Mouse (Mus musculus) embryonic facial prominence, embryonic 11.5 days (tissue): ENCODE data around the gene Slc2a9. TPM values are rescaled to one million over a fixed set of nuclear protein-coding genes. Genes with fewer than 3 reads are reported as not detected.
A peak's percentile ranks its signal among the peaks of the same experiment; 100 is the strongest.

Experiments
- ATAC-seq: fragments of 200-750 bp; cut with Nextera tagmentation; replicated peaks from 2 replicates; pipeline ENCODE4 v1.8.0; 2017; ENCODE audit warnings: low read depth; ENCODE audit not compliant: insufficient number of reproducible peaks, low FRiP score, low TSS enrichment
- DNase-seq: peaks from one replicate; pipeline ENCODE4 v3.0.0-alpha.2; 2015; ENCODE audit warnings: low spot score
- H3K27ac ChIP-seq: fragments of 300-500 bp; sonication (generic); replicated peaks from 2 replicates; pipeline ENCODE4 v1.5.1; 2014; ENCODE audit warnings: mild to moderate bottlenecking, low read depth, low read length, control low read depth
- H3K27me3 ChIP-seq: fragments of 300-500 bp; sonication (generic); 2 replicates; pipeline ENCODE4 v1.6.1; 2014; ENCODE audit warnings: mild to moderate bottlenecking, low read length, moderate library complexity, mixed read lengths; ENCODE audit not compliant: control insufficient read depth, insufficient read depth
- H3K36me3 ChIP-seq: fragments of 300-500 bp; sonication (generic); replicated peaks from 2 replicates; pipeline ENCODE4 v1.6.1; 2014; ENCODE audit warnings: low read depth, mild to moderate bottlenecking, low read length, moderate library complexity, mixed read lengths; ENCODE audit not compliant: control insufficient read depth, insufficient read depth
- H3K4me1 ChIP-seq: fragments of 300-500 bp; sonication (generic); 2 replicates; pipeline ENCODE4 v1.6.1; 2014; ENCODE audit warnings: low read length, mixed read lengths; ENCODE audit not compliant: control insufficient read depth, insufficient read depth
- H3K4me2 ChIP-seq: fragments of 300-500 bp; sonication (generic); 2 replicates; pipeline ENCODE4 v1.6.1; 2014; ENCODE audit warnings: low read depth, mild to moderate bottlenecking, control low read depth, low read length, moderate library complexity
- H3K4me3 ChIP-seq: fragments of 300-500 bp; sonication (generic); 2 replicates; pipeline ENCODE4 v1.5.1; 2014; ENCODE audit warnings: low read depth, low read length, control low read depth
- H3K9ac ChIP-seq: fragments of 300-500 bp; sonication (generic); replicated peaks from 2 replicates; pipeline ENCODE4 v1.6.1; 2014; ENCODE audit warnings: mild to moderate bottlenecking, control low read depth, low read length
- H3K9me3 ChIP-seq: fragments of 300-500 bp; sonication (generic); replicated peaks from 2 replicates; pipeline ENCODE4 v1.6.1; 2016; ENCODE audit warnings: mild to moderate bottlenecking, low read length, inconsistent platforms, mixed read lengths; ENCODE audit not compliant: control insufficient read depth
- WGBS: fragments of 180-500 bp; shearing (Covaris S2); extraction: QIAGEN DNeasy Blood & Tissue Kit; methylation state at CpG from one replicate; pipeline ENCODE4 v1.1.7; 2014; 5-methylcytosine and 5-hydroxymethylcytosine counted together
- polyA plus RNA-seq: library from polyadenylated mRNA; unstranded; fragments of >200 nt; fragmentation: Nextera tagmentation; extraction: Ambion mirVana; gene quantifications from 2 replicates; pipeline ENCODE4 v1.2.1, GENCODE M21; 2014

The Slc2a9 gene
- polyA plus RNA-seq, 1 experiment from 2014 or later = 0.46 TPM

DNA sequence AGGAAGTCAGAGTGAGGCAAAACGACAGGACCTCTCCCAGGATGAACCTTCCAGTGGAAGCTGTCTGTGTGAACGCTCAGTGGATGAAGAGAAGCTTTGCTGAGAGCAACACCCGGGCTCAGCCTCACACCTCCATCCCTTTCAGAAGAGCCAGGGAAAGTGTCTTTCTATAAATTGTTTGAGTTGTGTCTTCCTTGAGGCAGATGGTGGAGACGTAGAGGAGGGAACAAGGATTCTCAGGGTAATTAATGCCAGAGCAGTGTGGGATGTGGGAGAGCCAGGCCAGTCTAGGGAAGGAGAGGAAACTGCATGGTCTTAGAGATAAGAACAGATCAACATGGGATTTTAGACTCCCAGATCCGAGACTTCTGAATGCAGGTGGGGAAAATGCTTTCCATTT is 75.2 kb downstream of the Slc2a9 start:
- Histone ChIP-seq H3K36me3 (no peaks in the 10 kb centered on the region), H3K4me2 (no peak overlapping the region), H3K4me3 (no peak overlapping the region), H3K27ac (no peak overlapping the region), H3K9me3 (no peaks in the 10 kb centered on the region), H3K9ac (no peak overlapping the region), H3K4me1 (no peaks in the 10 kb centered on the region), H3K27me3 (no peaks in the 10 kb centered on the region)
- ATAC-seq (no peak), DNase-seq (no peak)
- WGBS = 71% methylated on average over 5 of the region's 5 CpGs

DNA sequence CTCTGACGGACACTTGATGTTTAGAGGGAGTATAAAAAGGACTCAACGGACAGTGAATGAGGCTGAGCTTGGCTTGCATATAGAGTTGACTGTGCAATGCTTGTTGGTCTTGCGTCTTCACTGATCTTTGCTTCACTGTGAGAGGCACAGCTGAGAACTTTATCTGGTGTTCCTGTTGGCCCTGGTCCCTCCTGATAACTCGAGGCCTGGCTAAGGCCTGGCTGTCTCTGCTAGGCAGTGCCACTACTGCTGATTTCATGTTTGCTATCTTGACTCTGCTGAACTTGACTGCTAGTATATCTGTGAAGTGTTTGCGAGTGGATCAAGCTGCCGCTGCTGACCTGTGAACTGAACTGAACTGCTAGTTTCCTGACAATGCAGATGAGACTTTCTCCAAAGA is 77.4 kb downstream of the Slc2a9 start:
- Histone ChIP-seq H3K36me3 (no peaks in the 10 kb centered on the region), H3K4me1 (no peaks in the 10 kb centered on the region), H3K9me3 (no peaks in the 10 kb centered on the region), H3K4me2 (no peak overlapping the region), H3K4me3 (no peak overlapping the region), H3K27me3 (no peaks in the 10 kb centered on the region), H3K27ac (no peak overlapping the region), H3K9ac (no peak overlapping the region)
- WGBS = 85% methylated on average over 6 of the region's 6 CpGs
- DNase-seq (no peak), ATAC-seq (0 out of 2 replicates have a peak, but pooled peaks have one; percentile 14)

- Histone ChIP-seq H3K4me2 (no peak overlapping the region), H3K36me3 (no peaks in the 10 kb centered on the region), H3K4me3 (no peak overlapping the region), H3K4me1 (no peaks in the 10 kb centered on the region), H3K9ac (no peak overlapping the region), H3K9me3 (no peaks in the 10 kb centered on the region), H3K27me3 (no peaks in the 10 kb centered on the region), H3K27ac (no peak overlapping the region)
- no peak for DNase-seq
- 0 out of 2 replicates have a peak, but pooled peaks have one; percentile 56 for ATAC-seq
- 34% methylated on average over 4 of the region's 4 CpGs for WGBS
Measured at GRCm38 (mm10) chr5:38422426-38422825, 80.5 kb downstream of the Slc2a9 start.

- Histone ChIP-seq H3K9me3 (no peaks in the 10 kb centered on the region), H3K4me2 (no peak overlapping the region)
Measured at GRCm38 (mm10) chr5:38418799-38419198, 84.1 kb downstream of the Slc2a9 start.

GRCm38 (mm10) chr5:38403612-38404011 is 99.3 kb downstream of the Slc2a9 start:
- Histone ChIP-seq H3K27me3 (no peaks in the 10 kb centered on the region), H3K9ac (no peak overlapping the region), H3K4me1 (no peaks in the 10 kb centered on the region), H3K9me3 (no peaks in the 10 kb centered on the region), H3K36me3 (no peaks in the 10 kb centered on the region), H3K27ac (no peak overlapping the region), H3K4me2 (no peak overlapping the region), H3K4me3 (no peak overlapping the region)
- ATAC-seq (no peak), DNase-seq (no peak)
- 47% methylated on average over 3 of the region's 3 CpGs for WGBS

More at GRCm38 (mm10) chr5:38418799-38419198, 84.1 kb downstream of the Slc2a9 start:
- DNase-seq (no peak), ATAC-seq (no peak)
- Histone ChIP-seq H3K4me1 (no peaks in the 10 kb centered on the region), H3K27me3 (no peaks in the 10 kb centered on the region), H3K4me3 (no peak overlapping the region), H3K9ac (no peak overlapping the region), H3K36me3 (no peaks in the 10 kb centered on the region), H3K27ac (no peak overlapping the region)
- WGBS = 90% methylated on average over 6 of the region's 6 CpGs

DNA sequence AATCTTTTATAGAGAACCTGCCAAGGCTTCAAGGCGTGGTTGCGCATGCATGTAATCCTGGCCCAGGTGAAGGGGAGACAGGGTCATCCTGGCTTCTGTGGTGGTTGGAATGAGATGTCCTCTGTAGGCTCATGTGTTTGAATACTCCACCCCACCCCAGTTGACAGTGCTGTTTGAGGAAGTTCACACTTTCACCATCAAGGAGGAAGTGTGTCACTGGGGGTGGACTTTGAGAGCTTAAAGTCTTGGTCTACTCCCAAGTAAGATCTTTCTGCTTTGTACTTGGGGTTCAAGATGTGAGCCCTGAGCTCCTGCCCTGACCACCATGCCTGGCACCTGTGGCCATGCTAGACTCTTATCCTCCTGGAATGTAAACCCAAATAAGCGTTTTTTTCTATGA is 100.7 kb downstream of the Slc2a9 start:
- Histone ChIP-seq H3K9ac (no peak overlapping the region), H3K9me3 (no peaks in the 10 kb centered on the region), H3K4me2 (no peak overlapping the region), H3K27ac (no peak overlapping the region), H3K4me1 (no peaks in the 10 kb centered on the region), H3K4me3 (no peak overlapping the region), H3K36me3 (no peaks in the 10 kb centered on the region), H3K27me3 (no peaks in the 10 kb centered on the region)
- 89% methylated on average over 3 of the region's 3 CpGs for WGBS
- DNase-seq (no peak), ATAC-seq (no peak)

DNA sequence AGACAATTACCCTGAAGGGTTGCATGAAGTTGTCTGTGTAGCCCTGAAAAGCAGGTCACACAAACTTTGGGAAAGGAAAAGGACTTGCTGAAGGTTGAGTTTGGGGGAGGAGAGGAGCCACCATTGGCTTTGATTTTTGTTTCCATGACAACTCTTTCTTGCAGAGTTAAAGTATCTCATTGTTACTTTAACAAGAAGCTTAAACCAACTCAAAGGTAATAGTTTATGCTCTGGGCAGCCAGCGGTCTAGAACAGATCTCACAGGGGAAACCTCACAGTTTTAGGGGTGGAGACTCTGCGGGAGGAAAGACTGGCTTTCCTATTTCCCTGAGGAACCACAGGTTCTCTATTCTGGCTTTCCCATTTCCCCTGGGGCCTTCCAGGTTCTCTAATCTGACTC is 114.1 kb downstream of the Slc2a9 start:
- no peak overlapping the region for H3K27ac ChIP-seq
- 36% methylated on average over 2 of the region's 2 CpGs for WGBS
- H3K4me3 ChIP-seq = no peak overlapping the region
- no peaks in the 10 kb centered on the region for H3K27me3 ChIP-seq
- H3K36me3 ChIP-seq = no peaks in the 10 kb centered on the region
- H3K9ac ChIP-seq = no peak overlapping the region
- H3K4me1 ChIP-seq = no peaks in the 10 kb centered on the region; the same call in 1 of the 2 replicates
- no peak overlapping the region for H3K4me2 ChIP-seq
- H3K9me3 ChIP-seq = no peaks in the 10 kb centered on the region
- no peak for DNase-seq
- ATAC-seq = no peak

GRCm38 (mm10) chr5:38388420-38388823 is 114.5 kb downstream of the Slc2a9 start:
- H3K9me3 ChIP-seq = no peaks in the 10 kb centered on the region
- 37% methylated on average over 10 of the region's 10 CpGs for WGBS
- no peak overlapping the region for H3K27ac ChIP-seq
- H3K9ac ChIP-seq = no peak overlapping the region
- H3K4me2 ChIP-seq = no peak overlapping the region
- H3K27me3 ChIP-seq = no peaks in the 10 kb centered on the region
- no peaks in the 10 kb centered on the region for H3K36me3 ChIP-seq
- peak; percentile 33 for DNase-seq
- no peaks in the 10 kb centered on the region; the same call in 1 of the 2 replicates for H3K4me1 ChIP-seq
- no peak overlapping the region for H3K4me3 ChIP-seq
- no peak for ATAC-seq
